Mouse (Mus musculus) mature B cell (primary cell): ENCODE results near the gene Mgat4c.

ENCODE experiments used
- in situ Hi-C: fragments of 300-500 bp; cut with MboI; formaldehyde crosslinking; loops from 2 replicates; pipeline ENCODE4 v1.14.3; 2019

Gene Mgat4c

DNA sequence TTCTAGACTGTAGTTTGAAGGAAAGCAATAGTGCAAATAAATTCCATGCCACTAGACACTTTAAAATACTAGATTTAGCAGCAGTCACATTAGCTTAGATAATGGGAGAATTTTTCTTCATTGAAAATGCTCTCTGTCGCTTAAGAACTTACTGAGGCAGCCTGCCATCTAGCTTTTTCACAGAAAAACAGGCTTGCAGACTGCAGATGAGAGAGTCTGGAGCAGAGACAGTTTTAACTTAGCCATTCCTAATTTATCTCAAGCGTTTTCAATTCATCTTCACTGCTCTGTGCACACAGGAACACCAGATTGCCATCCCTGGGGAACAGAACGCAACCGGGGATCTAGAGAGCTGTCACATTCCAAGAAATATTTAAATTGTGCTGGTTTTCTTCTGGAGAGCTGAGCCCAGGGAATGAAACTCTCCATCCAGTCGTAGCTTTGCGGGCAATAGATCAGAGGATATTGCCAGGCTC lies at the start of gene Mgat4c:
Gene Mgat4c (plus strand): TSS at position 51 of the 476 bp plus-strand sequence.
- in situ Hi-C loops: no loop called here

DNA sequence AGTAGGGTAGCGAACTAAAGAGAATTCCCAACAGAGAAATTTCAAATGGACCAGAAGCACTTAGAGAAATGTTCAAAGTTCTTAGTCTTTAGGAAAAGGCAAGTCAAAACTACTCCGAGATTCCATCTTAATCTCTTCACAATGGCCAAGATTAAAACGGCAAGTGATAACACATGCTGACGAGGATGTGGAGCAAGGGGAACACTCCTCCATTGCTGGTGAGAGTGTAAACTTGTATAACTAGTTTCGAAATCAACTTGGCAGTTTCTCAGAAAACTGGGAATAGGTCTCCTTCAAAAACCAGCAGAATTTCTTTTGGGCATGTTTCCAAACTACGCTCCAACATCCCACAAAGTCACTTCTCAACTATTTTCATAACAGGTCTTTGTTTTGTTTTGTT lies 46.0 kb upstream of the Mgat4c start:
- in situ Hi-C loops: no loop called here

DNA sequence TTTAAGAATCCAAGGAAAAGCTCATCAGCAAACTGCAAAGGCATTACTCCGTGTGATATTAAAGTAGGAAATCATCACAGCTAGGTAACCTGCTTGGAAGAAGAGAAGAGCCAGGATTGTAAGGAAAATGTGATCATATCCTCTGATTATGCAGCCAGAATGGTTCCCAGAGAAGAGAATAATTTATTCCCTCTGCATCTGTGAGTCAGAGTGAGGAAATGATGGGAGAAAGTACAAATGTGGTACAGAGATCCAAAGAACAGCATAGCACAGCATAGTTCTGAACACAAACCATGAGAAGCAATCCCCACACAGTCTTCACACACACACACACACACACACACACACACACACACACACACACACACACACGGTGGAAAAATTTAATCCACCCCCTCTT lies 40.2 kb upstream of the Mgat4c start:
- in situ Hi-C loops: no loop called here

DNA sequence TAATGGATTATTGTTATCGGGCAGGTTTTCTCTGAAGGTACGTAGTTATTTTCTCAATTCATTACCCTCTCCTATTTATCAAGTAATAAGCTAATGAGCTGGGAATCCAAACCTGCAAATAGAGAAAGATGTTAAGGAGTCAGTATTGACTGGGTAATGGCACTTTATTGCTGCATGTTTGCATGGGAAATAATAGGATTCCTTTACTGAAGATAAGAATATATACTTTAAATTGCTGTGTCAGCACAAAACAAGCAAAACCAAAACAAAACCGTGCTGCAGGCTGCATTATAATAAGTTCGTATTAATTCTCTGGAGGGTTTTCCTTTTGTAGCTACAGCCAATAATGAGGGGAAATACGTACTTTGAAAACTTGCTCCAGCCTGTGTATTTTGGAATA lies 627 bp downstream of the Mgat4c start:
- in situ Hi-C loops: no loop called here

DNA sequence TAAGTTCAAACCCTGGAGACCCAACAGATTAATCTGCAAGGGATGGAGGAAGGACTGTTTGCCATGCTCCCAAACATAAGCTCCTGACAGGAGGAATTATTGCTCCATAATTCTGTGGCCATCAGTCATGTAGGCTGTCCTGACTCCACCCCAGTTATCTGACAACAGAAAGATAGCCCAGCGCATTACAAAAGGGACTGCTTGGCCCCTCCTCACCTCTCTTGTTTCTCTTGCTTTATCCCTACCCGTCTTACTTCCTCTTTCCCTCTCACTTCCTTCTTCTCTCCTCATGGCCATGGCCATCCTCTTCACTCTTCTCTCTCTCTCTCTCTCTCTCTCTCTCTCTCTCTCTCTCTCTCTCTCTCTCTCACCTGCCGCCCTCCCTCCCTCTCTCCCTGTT lies 80.5 kb downstream of the Mgat4c start:
- in situ Hi-C loops: no loop called here

DNA sequence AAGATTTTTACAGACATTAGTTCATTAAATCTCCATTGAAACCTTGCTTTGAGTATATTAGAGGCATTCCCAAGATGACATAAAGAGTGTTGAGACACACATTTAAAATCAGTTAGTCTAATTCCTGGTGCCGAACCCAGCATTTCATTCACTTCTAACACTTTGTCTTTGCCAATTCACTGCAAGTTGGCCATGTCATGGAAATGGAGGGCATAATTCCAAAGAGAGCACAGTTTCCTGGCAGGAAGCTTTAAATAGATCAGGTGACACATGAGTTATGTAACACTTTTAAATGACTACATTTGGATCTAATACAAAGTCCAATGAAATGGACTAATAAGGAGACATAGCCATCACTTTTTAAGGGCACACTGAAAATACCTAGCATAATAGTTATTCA lies 89.4 kb downstream of the Mgat4c start:
- in situ Hi-C loops: no loop called here

DNA sequence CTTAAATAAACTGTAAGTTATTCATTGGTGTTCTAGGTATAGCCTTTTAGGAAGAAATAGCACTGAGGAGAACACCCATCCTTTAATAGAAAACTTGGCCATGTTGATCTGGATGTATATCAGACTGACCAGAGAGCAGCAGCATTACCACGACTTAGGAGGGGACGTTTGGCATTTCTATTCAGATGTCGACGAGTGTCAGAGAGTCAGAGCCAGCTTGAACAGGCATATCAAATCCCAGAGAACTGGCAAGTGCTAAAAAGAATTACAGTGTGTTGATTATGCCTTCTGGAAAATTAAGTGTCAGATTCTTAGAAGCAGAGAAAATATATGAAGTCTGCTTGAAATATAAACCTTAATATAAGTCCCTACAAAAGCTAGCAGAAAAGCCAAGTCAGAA lies 89.9 kb downstream of the Mgat4c start:
- in situ Hi-C loops: no loop called here

DNA sequence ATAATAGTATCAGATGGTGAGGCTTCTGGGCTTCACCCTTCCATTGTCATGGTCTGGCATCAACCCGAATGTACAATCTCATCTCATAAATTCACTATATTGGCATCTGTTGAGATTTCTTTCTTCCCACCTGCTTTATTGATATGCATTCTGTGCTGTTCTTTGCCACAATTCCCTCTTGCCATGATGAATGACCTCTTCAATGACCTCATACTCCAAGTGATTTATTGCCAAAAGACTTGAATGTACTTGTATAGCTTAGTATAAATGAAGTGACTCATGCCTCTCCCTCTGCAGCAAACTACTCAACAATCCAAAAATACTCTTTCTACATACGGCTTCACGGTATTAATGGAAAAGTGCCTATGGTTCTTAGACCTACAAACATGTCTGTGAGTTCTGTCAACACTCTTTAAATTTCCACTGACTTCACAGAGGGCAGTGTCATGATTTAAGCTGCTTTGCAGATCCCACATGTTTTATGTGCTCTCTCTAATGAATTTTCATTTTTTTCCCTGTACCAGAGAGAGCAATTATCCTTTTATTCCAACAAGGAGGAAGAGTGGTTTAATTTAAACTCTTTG lies 102.0 kb downstream of the Mgat4c start:
- in situ Hi-C loops: no loop called here

DNA sequence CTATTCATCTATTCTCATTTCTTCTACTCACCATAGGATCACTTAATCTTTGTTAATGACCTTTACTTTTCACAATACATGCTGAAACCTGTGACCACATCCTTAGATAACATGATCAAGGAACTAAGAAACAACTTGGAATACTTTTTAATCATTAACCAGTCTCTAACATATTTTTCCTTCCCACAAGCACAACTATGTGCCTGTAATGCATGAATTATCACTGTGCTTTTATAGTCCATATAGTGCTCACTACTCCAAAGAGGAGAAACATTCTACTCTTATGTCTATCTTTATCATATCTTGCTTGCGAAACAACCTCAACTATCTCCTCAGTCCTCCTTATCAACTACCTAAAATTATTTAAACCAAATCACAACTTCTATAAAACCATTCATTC lies 114.2 kb downstream of the Mgat4c start:
- in situ Hi-C loops: no loop called here

DNA sequence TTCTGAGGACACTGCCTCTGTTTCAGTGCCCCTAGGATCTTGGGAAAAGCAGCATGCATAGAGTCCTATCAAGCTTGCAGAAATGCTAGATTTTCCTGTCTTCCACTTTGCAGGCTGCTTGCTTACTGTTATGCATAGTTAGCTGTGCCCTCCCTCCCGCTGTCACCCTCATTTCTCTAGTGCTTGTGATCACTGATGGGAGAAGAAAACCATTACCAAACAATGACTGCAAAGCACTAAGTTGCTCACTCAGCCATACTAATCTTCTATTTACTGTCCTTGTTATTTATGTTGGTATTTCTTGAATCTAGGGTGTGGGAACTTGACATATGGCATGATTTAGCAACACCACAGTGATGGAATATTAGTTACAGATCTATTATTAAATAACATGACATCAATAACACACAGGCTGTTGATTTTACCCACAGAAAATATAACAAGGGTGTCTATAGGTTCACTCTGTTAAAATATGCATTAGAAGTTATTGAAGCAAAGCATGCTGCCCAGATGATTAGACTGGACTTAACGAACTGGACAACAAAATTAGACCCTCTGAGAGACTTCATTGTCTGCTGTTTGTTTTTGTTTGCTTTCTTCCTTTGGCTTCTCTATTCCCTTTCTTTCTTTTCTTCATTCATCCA lies 117.7 kb downstream of the Mgat4c start:
- in situ Hi-C loops: no loop called here

DNA sequence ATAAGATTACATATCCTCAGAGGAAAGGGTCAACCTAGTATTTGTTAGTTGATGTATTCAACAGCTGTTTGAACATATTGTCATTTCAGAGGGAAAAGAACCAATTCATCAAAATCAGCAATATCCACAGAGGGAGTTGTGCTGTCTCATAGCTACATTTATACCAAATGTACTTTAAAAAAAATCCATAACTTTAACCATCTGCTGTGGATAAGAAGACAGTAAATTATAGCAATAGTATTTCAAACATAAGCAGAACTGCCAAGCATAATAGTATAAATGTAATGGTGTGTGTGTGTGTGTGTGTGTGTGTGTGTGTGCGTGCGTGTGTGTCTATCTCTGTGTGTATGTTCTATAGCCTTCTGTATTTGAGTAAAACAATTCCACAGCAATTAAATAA lies 127.5 kb downstream of the Mgat4c start:
- in situ Hi-C loops: no loop called here

DNA sequence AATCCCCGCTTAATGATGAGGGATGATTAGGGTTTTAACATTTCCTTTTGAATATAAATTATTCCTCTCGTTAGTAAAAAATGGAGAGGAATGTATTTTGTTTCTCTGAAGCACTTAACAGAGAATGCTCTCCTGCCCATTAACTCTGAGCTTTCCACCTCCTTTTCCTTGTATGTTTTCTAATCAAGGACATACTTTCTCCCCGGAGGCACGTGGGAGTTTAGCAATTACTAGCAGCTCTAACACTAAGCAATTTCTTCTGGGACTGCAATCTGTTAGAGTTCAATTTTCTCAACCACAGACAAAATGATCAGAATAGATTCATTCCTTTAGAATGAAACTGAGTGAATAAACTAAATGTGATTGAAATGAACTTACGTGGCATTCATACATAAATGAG lies 135.6 kb downstream of the Mgat4c start:
- in situ Hi-C loops: no loop called here

DNA sequence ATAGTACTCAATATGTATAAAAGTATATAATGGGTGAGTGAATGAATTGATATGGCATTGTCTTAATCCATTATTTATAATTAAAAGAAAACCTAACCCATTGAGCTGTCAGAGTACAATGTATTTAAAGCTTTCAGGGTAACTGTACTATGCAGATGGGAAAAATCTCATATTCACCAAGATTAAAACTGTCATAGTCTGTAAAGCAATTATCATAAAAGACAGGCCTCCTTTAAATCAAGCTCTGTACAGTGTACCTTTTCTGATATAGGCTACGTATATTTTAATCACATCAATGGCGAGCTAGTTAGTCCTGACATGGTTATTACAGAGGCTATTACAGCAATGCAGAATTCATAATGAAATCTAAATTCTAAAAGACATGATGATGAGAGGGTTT lies 146.7 kb downstream of the Mgat4c start:
- in situ Hi-C loops: no loop called here

DNA sequence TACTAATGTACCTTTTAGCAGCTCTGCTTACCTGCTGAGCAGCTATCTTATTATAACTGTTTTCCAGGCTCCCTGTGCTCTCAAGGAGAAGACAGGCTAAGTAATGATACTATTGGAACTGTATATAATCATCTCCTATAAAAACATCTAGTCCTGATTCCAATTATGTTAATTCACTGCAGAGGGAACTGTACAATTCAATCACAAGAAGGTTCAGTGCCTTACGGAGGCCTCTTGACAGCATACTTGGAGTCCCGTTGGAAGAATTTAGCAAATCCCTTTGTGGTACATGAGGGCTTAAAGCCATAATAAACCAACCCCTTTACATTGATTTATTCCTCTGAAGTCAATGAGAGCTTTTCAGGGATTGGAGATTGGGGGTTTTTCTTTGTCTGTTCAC lies 174.8 kb downstream of the Mgat4c start:
- in situ Hi-C loops: no loop called here

DNA sequence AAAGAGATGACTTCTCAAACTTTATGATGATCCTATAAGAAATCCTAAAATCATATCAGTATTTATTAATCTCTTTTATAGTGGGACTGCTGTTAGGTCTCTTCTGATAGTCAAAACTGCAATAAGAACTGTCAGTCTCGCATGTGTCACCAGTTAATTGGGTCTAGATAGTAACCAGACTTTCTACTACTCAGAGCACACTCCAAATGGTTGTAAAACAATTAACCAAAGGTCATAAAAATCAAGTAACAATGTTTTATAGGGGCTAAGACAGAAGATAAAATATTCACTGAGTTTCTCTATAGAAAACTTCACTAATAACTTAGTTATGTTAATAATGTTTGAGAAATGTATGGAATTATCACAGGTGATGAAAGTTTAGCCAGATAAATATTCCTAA lies 208.6 kb downstream of the Mgat4c start:
- in situ Hi-C loops: no loop called here

DNA sequence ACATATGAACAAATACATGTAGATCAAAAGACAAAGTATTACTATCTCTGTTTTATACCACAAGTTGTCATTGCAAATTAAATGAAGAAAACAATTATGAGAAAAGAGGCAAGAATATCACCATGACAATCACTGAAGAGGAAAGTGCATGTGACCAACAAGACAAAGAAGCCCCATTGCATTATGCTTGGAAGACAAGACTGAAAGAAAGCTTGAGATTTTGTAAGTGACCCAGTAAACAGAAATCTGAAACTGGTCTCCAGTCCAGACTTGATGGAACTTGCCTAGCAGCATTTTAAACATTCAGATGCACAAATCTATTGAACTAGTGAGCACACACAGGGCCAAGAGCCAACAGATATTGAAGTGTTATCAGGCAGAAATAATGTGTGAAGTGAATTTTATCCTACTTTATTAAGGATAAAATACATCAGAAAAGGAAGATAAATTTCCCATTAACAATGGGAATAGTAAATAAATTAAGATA lies 236.1 kb downstream of the Mgat4c start:
- in situ Hi-C loops: no loop called here

DNA sequence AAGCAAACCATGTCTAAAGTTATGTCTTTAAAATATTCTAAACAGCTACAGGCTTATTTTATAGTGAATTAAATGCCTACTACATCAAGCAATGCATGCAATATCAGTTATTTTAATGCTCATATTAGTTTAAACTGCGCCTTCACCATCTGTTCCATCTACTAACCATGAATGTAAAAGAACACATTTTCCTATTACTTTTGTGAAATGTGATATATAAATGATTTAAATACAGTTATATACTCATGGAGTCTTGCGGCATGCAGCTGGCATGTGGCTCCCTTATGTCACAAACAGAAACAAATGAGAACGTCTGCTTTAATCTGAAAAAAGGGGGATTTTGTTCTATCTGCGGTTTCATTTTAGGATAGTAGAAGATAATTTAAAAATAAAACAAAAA lies 316.3 kb downstream of the Mgat4c start:
- in situ Hi-C loops: no loop called here

DNA sequence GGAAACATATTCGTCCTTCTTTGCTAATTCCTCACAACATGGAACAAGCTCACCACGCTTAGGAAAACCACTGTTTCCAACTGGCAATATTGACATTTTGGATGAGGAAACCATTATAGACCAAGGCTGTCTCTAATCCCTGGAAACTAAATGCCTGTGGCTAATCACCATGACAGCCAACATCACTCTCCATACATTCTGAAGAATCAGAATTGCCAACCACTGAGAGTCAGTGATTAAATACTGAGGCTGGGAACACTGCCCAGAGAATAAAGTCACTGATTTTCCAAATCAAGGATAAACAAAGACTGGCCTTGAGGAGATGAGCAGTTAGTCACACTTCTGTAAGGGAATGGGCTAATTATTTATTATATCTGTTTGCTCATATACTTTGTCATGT lies 361.2 kb downstream of the Mgat4c start:
- in situ Hi-C loops: no loop called here

DNA sequence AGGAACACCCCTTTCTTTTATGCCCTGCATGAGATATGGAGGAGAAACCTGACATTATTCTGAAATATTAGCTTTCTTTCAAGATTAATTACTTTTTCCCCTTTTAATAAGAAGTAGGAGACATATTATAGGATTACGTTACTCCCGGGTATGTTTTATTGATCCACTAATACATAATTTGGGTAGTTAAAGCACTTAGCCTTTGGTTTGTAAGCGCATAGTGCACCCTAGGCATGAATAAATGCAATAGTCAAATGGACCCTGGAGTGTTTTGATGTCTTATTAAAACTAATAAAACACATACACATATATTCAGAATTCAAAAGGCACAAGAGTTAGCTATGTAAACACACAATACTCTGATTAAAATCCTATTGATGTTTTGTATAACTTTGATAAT lies 374.9 kb downstream of the Mgat4c start:
- in situ Hi-C loops: no loop called here

DNA sequence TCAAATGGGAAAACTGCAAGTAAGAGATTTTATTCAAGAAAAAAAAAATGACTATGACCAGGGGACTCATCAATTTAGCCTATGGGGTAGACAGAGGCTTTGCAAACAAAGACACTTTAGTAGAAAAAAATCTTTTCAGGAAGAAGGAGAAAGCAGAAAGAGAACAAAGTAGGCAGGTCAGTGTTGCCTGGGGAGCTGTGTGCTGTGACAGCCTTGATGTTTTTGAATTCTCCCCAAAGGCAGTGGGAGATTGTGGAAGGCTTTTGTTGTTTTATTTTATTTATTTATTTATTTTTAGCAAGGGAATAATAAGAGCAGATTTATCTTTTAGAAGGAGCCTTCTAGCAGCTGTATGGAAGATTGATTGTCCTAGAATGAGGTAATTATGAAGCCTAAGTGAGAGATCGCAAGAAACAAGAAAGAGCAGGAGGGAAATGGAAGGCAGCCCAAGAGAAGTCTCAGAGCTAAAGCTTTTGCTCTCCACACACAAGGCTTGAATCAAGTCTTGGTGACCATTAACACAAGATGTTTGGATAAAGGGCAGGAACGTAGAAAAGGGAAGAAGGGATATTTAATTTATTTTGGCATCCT lies 375.8 kb downstream of the Mgat4c start:
- in situ Hi-C loops: no loop called here

DNA sequence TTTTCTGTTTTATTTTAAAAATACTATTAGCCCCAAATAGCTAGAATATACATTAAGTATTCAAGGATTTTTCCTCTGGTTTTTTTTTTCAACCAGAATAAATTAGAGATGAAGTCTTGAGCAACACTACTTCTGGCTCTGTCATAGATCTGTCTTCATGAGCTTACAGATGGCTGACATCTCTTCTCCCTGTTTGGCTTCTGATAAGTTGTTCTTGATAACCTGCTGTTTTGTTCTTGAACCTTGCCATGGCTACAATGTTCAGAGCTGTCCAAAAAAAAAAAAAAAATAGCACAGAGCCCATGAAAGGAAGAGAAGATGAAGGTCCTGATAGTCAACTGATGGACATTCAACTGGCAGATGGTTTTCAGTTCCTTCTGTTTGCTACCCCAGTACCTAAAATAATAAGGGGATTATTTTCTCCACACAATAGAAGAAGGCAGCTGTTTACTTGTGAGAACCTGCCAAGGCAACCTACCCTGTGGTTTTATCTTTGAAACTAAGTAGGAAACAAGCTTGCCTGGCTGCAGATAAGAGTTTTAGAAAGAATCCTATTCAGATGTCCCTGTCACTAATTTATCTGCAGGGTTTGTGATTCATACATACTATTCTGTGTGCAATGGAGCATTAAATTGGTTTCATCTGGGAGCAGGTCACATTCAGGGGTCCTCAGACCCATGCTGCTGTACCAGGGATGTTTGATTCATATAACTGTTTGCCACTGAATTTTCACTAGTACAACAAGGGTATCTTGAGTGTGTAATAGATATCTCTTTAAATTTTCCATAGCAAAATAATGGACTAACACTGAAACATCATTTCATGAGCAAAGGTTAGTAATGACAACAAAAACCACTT lies 393.5 kb downstream of the Mgat4c start:
- in situ Hi-C loops: no loop called here

DNA sequence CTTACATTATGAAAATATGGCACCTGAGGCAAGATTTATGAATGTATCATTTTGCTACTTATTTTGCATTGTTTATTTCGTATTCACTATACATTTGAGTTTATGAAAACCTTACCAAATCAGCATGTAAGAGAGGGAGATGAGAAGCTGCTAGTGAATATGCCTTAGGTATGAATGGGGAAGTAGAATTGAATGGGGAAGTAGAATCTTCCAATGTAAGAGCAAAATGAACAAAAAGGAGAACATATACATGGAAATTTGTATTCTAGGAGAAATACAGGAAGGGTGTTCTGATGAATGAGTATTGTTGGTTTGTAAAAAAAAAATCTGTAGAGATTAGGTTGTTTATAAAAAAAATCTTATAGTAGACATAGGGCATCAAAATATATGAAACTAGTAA lies 441.9 kb downstream of the Mgat4c start:
- in situ Hi-C loops: no loop called here

DNA sequence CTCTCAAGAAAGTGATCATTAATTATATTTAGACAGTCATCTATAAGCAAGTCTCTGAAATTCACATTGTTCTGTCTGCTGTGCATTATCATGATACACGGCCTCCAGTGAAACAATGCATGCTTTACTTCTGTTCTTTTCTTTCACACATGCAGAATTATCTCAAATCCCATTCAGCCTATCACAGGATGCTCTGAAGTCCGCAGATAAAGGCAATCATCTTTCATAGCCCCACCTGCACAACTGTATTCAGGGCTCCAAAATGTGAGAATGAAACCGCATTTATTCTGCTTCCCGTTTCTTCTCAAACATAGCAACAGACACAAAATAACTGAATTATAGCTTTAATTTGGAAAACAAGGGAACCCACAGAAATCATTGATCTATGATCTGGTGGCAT lies 446.1 kb downstream of the Mgat4c start:
- in situ Hi-C loops: no loop called here
